Mouse (Mus musculus) duodenum, adult 2 months (tissue): ENCODE data around the gene Atl1. TPM values are rescaled to one million over a fixed set of nuclear protein-coding genes. Genes with fewer than 3 reads are reported as not detected.

Experiments
- polyA plus RNA-seq: library from polyadenylated mRNA; depleted of rRNA; stranded (reverse); fragments of >200 nt; gene quantifications from 2 replicates; pipeline ENCODE4 v1.2.3, GENCODE M21; 2012; ENCODE audit warnings: low replicate concordance; rRNA removed

Atl1 gene
- 0.21 and 1.1 TPM in 2 replicates for polyA plus RNA-seq

GRCm38 (mm10) chr12:69892371-69893251, at the start of gene Atl1, which contains the start of gene Map4k5:
Gene Atl1, plus strand, starts transcription at chr12:69892614.
Gene Map4k5, minus strand, starts transcription at chr12:69893200.

GRCm38 (mm10) chr12:69986786-69987497, 94.5 kb downstream of the Atl1 start, which contains the start of gene Sav1:
Gene Sav1, minus strand, starts transcription at chr12:69987002.

Other genes starting within 250 kb of the Atl1 start
- 5.8 and 6.3 TPM in 2 replicates for gene Sos2, start 210.8 kb upstream of the Atl1 start, polyA plus RNA-seq
- gene L2hgdh, start 167.7 kb upstream of the Atl1 start, polyA plus RNA-seq, result 4.1 and 11.2 TPM in 2 replicates
- 7.3 and 9.8 TPM in 2 replicates for gene Atp5s, start 167.7 kb upstream of the Atl1 start, polyA plus RNA-seq
- gene Cdkl1, start 101.3 kb upstream of the Atl1 start, polyA plus RNA-seq, result 0.20 TPM in 1 of 2 replicates, not detected in the other
- gene Map4k5, start 586 bp downstream of the Atl1 start, polyA plus RNA-seq, result 2.4 and 4.0 TPM in 2 replicates
- gene Sav1, start 94.4 kb downstream of the Atl1 start, polyA plus RNA-seq, result 1.7 and 2.1 TPM in 2 replicates
- gene Nin, start 221.1 kb downstream of the Atl1 start, polyA plus RNA-seq, result 1.2 and 2.1 TPM in 2 replicates